Mouse (Mus musculus): ENCODE results near the gene Tcerg1l.

Tcerg1l gene

DNA sequence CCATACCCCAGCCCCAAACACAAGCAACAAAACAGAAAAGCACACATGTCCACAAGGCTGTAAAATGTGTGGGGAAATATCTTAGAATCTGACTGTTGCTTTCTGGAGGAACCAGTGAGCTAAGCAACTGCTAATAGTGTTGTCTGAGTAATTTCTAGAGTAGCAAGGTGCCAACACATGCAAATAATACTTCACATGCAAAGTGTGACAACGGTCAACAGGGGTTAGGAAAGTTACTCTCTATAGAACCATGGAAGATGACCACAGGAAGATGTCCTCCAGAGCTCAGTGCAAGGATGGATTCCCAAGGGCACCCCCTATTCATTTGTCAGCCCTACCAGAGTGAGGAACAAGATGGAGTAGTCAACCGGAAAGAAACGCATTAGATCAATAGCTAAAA is 18.3 kb downstream of the Tcerg1l start:
- no peak for TF ChIP-seq GATA4 (IDR thresholded peaks at IDR 0.05; ENCODE audit: insufficient replicate concordance, low read length)

DNA sequence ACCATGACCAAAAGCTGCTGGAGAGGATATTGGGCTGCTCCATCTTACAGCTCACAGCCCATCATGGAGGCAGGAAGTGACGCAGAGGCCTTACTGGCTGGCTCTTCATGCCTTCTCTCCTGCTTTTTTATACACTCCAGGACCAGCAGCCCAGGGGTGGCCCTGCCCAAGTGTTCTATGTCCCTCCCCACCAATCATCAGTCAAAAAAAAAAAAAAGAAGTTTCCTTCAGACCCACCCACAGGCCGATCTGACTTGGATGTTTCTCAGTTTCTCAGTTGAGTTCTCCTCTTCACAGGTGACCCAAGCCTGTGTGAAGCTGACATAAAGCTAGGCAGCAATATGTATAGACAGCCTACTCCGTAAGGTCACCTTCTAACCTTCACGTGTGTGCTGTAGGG is 19.0 kb downstream of the Tcerg1l start:
- no peak for TF ChIP-seq GATA4 (IDR thresholded peaks at IDR 0.05; ENCODE audit: insufficient replicate concordance, low read length)

DNA sequence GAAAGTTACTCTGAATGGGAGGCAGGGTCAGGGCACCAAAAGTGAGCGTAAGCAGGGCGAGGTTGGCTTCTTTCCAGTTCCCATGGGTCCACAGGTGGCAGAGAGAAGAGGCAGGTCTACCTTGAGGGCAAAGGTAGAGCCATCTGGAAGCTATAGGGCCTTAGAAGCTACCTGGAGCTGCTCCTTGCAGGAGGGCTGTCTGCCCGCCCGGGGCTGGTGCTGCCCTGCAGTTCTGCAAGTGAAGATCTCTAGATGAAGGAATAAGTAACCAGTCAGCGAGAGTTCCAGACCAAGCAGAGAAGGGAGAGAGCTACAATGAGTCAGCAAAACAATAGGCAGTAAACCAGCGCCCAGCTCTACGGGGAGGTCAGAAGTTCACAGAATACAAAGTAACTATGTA is 22.0 kb downstream of the Tcerg1l start:
- no peak for TF ChIP-seq GATA4 (IDR thresholded peaks at IDR 0.05; ENCODE audit: insufficient replicate concordance, low read length)

DNA sequence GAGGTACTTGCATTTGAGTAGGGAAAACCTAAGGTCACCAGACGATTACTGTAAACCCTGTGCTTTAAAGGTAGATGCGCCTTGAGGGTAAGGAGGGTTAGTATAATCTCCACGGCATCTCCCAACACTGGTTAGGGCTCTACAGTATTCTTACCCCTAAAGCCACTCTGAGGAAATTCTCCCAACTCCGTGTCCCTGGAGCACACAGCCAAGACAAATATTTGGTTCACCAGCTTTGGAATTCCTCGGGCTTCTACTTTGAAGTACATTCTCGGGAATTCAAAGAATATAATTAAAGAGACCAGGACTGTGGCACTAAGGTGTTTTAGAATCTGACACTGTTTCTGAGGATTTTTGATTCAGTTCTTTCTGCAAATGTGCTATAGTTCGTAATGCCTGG is 23.2 kb downstream of the Tcerg1l start:
- TF ChIP-seq GATA4 (IDR thresholded peaks at IDR 0.05; ENCODE audit: insufficient replicate concordance, low read length), result no peak

DNA sequence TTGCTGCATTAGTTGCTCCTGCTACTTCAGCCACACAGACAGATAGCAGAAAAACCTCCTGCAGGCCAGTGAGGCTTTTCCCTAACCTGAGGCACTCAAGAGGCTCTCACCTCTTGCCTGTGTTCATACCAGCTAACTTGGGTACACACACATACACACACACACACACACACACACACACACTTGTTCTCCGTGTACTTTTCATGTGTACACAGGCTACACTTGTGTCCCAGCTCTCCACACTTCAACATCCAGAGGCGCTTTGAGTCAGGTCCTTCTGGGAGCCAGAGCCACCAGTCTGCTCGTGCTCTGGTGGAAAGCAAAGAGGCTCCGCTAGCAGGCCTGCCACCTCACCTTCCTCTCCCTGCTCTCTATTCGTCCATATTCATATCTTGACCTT is 24.0 kb downstream of the Tcerg1l start:
- TF ChIP-seq GATA4 (IDR thresholded peaks at IDR 0.05; ENCODE audit: insufficient replicate concordance, low read length), result no peak

DNA sequence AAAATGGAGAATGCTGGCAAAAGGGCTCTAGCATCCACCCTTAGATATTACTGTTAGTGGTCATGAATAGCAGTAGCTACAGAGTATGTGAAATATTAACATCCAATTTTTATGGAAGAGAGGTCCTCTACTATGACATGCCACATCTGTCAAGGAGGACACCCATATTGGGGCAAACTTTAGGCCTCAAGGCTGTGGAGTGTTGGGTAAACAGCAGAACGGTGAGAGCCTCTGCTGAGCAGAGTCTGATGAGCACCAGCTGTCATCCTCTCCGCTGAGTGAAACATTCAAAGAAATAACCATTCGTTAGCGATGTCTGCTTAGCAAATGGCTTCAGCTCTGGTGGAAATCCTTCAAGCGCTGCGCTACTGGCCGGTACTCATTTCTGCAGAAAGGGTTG is 30.0 kb downstream of the Tcerg1l start:
- no peak for TF ChIP-seq GATA4 (IDR thresholded peaks at IDR 0.05; ENCODE audit: insufficient replicate concordance, low read length)

DNA sequence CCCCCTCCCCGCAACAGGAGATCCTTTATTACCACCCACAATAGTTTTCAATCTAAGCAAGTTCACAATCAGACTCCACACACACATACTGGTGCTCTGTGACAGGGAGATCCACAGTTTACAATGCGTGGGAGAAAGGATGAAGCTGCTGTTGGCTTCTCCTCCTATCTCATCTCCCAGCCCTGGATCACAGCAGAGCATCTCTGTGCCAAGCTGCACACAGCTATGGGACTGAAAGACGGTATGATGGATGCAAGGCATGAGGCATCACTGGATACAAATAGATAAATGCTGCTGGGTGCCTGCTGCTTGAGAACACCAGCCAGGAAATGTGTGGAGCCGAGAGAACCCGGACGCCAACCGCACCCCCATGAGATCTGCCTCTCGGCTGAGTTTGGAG is 32.0 kb downstream of the Tcerg1l start:
- TF ChIP-seq GATA4 (IDR thresholded peaks at IDR 0.05; ENCODE audit: insufficient replicate concordance, low read length), result no peak

DNA sequence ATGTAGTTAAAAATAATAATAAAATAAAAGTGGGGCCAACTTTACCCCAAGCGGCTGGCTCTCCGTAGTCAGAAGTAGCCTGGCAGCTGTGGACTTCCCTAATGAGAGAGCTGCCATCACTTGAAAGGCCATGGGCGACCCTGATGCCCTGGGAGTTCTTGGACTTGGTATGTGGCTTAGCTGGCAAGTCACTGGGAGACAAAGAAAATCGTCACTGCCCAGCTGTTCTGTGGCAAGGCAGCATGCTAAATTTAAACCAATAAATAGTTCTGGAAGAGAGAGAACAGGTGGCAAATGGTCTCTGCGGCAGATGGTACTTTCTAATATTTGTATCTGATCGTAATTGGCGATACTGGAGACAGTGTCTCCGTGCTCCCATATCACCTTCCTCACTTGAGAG is 40.1 kb downstream of the Tcerg1l start:
- TF ChIP-seq GATA4 (IDR thresholded peaks at IDR 0.05; ENCODE audit: insufficient replicate concordance, low read length), result no peak

DNA sequence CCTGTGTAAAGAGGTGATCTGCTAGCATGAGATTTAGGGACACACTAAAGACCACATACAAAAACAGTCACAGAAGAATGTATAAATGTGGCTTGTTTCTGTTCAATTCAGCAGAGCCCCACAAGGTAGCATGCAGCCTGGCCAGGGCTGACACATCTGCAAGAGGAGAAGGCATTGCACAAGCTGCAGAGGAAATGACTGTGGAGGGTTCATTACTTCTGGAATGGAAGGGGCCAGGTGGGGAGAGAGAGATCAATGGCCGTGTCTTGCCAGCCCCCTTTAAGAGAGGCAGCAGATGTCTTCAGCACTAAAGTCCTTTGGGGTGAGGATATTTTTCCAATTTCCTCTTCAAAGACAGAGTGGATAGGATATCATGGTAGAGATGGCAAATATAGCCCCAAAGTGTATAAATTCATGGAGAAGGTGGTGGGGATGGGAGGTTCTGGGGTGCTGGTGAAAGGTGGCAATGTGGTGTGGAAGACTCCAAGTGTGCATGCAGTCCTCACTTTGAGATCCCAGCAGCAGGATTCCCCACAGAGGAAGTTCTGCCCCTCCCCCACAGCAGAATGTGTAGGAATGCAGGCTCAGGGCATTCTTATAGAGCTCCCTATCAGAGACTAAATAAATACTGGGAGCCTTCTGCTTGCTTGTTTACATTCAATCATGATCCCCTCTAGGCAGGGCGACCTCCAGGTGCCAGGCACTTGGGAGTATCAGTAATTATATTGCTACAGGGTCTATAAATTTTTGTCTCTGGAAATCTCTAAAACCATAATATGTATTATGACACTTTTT is 40.7 kb downstream of the Tcerg1l start:
- no peak for TF ChIP-seq GATA4 (IDR thresholded peaks at IDR 0.05; ENCODE audit: insufficient replicate concordance, low read length)

DNA sequence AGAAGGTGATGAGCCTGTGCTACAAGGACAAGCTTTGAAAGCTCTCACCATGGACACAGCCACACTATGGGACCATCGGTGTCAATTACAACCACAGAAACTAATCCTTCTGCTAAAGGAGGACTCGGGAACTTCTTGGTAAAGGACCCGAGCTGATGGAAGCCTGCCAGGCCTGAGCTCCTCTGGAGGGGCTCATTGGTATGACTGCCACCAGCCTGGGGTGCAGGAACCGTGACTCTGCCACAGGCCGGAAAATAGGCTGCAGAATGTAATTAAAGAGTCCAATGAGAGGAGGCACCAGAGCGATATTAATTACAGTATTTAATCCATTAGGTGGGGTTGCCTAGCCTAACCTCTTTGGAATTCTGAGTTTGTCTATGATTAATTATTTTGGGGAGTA is 52.1 kb downstream of the Tcerg1l start:
- no peak for TF ChIP-seq GATA4 (IDR thresholded peaks at IDR 0.05; ENCODE audit: insufficient replicate concordance, low read length)

DNA sequence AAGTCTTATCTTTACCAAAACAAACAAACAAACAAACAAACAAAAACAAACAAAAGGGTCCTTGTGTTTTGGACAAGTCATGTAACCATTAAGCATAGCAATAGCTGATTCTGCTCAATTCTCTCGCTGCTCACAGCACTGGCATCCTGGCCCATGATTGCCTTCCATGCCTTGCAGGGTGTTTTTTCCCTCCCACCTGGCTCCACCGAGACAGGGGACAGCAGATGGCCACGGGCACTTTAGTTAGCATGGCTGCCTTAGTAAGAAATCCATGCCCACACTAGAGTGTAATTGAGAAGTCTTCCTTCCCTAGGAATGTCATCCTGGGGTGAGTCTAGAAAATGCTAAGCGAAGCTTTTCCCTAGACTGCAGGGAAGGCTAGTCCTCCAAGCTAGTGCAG is 59.1 kb downstream of the Tcerg1l start:
- no peak for TF ChIP-seq GATA4 (IDR thresholded peaks at IDR 0.05; ENCODE audit: insufficient replicate concordance, low read length)

DNA sequence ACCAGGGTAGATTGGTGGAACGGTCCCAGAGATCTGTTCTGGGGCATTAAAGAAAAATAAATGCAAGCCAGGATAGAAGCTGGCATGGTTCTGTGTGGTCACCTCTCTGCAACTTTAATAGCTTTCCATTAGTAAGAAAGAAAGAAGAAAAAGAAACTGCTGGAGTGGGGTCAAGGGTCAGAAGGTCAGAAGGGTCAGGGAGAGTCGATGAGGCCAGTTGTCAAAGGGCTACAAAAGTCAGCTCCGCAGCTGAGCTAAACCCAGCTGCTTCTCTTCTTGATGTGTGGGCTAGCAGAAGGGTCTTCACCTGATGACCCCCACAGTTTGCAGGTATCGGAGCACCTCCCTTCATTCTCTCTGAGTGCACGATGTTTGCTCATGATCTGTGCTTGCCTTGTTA is 59.6 kb downstream of the Tcerg1l start:
- TF ChIP-seq GATA4 (IDR thresholded peaks at IDR 0.05; ENCODE audit: insufficient replicate concordance, low read length), result no peak

DNA sequence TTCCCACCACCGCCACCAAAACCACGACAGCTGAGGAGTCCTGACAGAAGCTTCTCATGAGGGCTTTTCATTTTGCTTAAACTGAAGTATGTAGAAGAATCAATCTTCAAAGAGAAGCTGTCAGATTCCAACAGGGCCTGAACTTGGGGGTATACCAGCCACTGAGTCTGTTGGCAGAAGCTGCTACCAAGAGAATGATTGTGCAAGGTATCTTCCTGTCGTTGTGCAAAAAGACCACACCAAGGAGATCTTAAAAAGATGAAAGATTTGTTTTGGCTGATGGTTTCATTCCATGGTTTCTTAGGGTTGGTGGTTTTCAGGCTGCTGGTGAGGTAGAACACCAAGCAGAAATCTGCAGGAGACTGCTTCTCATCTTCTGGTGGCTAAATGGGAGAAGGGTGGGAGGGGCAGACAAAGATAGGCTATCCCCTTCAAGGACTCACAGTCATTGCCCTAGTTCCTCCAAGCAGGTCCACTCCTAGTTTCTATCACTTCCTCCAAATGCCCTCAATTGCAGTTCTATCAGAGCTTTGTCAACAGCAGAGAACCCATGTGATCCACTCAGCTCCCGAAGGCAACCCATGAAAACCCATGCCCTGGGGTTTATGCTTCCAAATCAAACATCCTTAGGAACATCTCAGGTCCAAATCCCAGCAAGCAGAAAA is 64.9 kb downstream of the Tcerg1l start:
- TF ChIP-seq GATA4 (IDR thresholded peaks at IDR 0.05; ENCODE audit: insufficient replicate concordance, low read length), result no peak

DNA sequence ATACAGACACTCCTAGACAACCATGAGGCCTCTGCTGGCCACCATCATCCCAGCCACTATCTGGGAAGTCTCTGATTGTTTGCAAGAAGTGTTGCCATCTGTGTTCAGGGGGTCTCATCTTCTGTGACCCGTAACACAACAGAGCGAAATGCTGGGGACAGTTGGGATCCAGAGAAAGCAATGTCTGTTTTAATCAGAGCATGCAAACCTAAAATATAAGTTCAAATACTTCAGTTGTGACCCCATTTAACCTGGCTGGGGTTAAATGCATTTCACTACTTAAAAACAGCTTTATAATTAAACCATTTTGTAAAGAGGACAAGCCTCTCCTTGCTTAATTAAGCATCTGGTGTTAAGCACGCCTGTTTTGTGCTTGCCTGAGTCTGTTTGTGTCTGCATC is 66.3 kb downstream of the Tcerg1l start:
- no peak for TF ChIP-seq GATA4 (IDR thresholded peaks at IDR 0.05; ENCODE audit: insufficient replicate concordance, low read length)

DNA sequence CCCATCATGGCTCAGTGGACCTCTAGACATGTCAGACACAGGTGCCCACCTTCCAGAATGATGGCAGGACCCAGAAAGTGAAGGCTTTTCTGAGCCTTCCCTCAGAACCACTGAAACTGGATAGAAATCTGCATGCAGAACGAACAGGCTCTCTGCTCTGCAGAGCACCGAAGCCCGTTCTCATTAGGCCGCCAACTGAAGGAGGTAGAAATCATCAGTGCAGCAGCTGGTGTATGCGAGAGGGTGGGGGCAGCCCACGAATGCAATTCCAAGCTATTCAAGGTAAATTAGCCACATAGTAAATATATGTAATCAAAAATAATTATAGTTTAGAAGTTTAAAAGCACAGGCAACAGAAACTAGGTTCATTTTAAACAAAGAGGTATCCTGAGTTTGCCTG is 68.9 kb downstream of the Tcerg1l start:
- no peak for TF ChIP-seq GATA4 (IDR thresholded peaks at IDR 0.05; ENCODE audit: insufficient replicate concordance, low read length)

DNA sequence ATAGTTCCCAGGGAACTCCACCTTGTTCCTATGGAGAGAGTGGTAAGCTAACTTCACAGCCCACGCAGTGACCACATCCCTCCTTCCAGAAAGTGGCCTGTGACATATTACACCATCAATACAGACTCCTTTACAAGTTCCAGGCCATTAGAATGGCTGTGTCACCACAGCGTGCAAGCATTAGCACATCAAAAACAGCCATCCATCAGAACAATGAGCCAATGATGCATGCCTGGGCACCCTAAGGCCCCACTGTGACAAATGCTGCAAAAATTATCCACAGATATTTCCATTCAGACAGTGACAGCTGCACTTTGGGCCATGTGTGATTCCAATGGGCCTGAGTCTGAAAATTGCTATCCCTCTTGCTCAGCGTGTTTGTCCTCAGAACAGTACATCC is 70.8 kb downstream of the Tcerg1l start:
- TF ChIP-seq GATA4 (IDR thresholded peaks at IDR 0.05; ENCODE audit: insufficient replicate concordance, low read length), result no peak

DNA sequence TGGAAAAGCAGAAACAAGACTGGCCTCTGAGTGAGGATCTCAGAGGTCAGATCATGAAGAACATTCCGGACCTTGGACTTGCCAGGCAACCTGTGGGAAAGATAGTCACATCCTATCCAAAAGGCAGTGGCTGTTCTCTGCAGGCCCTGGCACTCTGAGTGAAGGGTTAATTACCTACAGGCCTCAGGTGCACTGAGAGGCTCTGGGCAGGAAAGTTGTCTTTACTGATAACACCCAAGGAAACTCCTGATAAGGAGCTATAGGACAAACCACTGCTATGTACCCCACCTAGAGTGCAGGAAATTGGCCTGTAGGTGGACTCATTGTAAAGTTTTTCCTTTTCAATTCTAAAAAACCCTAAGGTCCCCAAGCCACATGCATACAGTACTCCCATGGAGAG is 83.8 kb downstream of the Tcerg1l start:
- no peak for TF ChIP-seq GATA4 (IDR thresholded peaks at IDR 0.05; ENCODE audit: insufficient replicate concordance, low read length)
